Comparison of ENCODE assay signal across 8 mouse cellular contexts in the genomic region with DNA sequence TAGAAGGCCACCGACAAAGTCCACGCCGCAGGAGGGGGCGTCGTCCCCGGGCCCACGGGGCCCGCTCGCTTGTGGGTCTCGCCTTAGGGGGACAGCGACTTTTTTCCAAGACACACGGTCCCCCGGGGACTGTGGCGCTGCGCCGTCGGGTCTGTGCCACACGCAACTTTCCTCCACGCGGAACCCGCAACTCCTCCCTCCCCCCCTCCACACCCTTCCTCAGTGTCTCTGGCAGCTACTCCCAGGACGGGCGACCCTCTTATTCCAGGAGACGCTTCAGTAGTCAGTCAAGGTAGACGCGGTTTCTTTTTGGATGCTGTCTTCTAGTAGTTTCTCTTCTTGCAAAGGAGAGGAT. TPM values are rescaled to one million over a fixed set of nuclear protein-coding genes. Genes with fewer than 3 reads are reported as not detected.
A peak's percentile ranks its signal among the peaks of the same experiment; 100 is the strongest.
DNase-seq lines count a peak whose midpoint lies in the region; ATAC-seq lines count a peak whose summit lies in the region.

No protein-coding gene starts in this region.

- no peaks in the 10 kb centered on the region for H3K9me3 ChIP-seq in hindbrain, embryonic 12.5 days (replicated peaks)

- H3K9ac ChIP-seq in hindbrain, embryonic 12.5 days = peak overlapping the region; percentile 64

- no peaks in the 10 kb centered on the region for H3K36me3 ChIP-seq in hindbrain, embryonic 12.5 days

- H3K4me2 ChIP-seq in hindbrain, embryonic 12.5 days (replicated peaks) = peak overlapping the region; percentile 84

- H3K27ac ChIP-seq in hindbrain, embryonic 12.5 days = no peak overlapping the region

- H3K27me3 ChIP-seq in hindbrain, embryonic 12.5 days = peaks cover 13% of the 10 kb centered on the region; the same call in 1 of the 2 replicates

- no peak; the same call in 1 of the 2 replicates for ATAC-seq in hindbrain, embryonic 12.5 days (ENCODE audit: low FRiP score)

- peaks cover 29% of the 10 kb centered on the region for H3K4me1 ChIP-seq in hindbrain, embryonic 12.5 days

- peak; percentile 15 for DNase-seq in adrenal gland, adult 2 months
- no peak for DNase-seq in adrenal gland, postnatal 25 days
- peak; percentile 14 for DNase-seq in ovary, postnatal 36 days (ENCODE audit: low spot score)
- DNase-seq in ovary, adult 18-20 months (ENCODE audit: low spot score) = no peak
- DNase-seq in lung, postnatal 36 days = peak; percentile 21
- no peak for DNase-seq in adipocyte (ENCODE audit: low spot score)
- no peak for DNase-seq in urinary bladder, postnatal 4 days (ENCODE audit: low spot score in 2 of 2)

- WGBS in hindbrain, embryonic 12.5 days = 1% methylated on average over 25 of the region's 26 CpGs

- peak overlapping the region; percentile 44 for H3K4me3 ChIP-seq in hindbrain, embryonic 12.5 days

RNA-seq across cellular contexts. Expression of a gene that starts 1.4 kb away (rescaled TPM):
- 10 to 100 TPM; 44.1 to 61.6 TPM for total RNA-seq in adrenal gland, adult 2 months (2021)
- polyA plus RNA-seq in adrenal gland, adult 2 months (2012; rRNA removed) = 4.7 and 6.2 TPM in 2 replicates
- 26.5 and 33.0 TPM in 2 replicates for total RNA-seq in adrenal gland, postnatal 25 days (2021)
- polyA plus RNA-seq in hindbrain, embryonic 12.5 days (2016; fragmentation: Nextera tagmentation; extraction: Ambion mirVana) = 36.4 and 38.6 TPM in 2 replicates

Comparison
In these comparisons a context has a peak if more than half of its experiments do, and no peak if none do; other contexts are left out.
1. DNase-seq: peak in adrenal gland, adult 2 months (single experiment), ovary, postnatal 36 days (single experiment) and lung, postnatal 36 days (single experiment); none in adrenal gland, postnatal 25 days (single experiment), ovary, adult 18-20 months (single experiment), adipocyte (single experiment) and urinary bladder, postnatal 4 days (0 of 2).